Mouse (Mus musculus) mesoderm, embryonic 11.5 days (tissue): Measurements from ENCODE around the gene Cd79b.
A peak's percentile ranks its signal among the peaks of the same experiment; 100 is the strongest.

Experiments
- DNase-seq: peaks from one replicate; pipeline ENCODE4 v3.0.0-alpha.2; 2012; ENCODE audit warnings: low read depth, low spot score

The Cd79b gene

DNA sequence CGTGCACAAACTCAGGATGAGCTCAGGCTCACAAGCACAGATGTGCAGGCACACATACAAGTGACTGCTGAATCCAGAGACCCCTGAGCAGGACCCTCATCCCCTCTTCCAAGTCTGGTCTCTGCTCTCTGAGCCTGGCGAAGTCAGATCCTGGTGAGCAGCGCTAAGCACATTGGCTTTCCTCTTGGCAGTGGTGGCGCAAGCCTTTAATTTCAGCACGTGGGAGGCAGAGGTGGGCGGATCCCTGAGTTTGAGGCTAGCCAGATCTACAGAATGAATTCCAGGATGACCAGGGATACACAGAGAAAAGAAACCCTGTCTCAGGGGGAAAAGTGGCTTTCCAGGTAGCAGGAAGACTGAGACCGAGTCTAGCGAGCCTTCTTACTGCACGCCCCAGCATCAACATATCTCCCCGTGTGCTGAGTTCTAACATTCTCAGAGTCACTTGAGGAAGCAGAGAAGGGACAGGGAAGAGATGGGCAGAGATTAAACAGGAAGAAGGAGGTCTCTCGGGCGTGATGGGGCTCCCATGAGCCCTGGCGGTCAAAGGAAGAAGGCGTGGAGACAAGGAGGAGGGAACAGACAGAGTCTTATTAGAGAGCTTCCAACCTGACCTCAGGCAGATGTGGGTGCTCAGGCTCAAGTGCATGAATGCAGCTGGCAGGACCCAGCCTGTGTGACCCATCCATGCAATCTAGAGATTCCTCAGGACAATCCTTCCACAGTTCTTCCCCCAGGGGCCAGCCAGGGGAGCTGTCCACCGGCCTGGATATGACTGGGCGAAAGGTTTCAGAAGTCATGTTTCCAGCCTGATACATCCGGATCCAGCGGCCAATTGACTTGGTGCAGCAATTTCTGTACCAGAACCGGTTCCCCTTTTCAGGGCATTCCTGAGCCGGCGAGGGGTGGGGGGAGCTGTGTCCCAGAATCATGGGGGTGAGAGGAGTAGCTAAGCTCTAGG is 4.1 kb upstream of the Cd79b start:
- DNase-seq: no peak

- DNase-seq: no peak
Observed at GRCm38 (mm10) chr11:106317801-106318200, 3.2 kb upstream of the Cd79b start.

DNA sequence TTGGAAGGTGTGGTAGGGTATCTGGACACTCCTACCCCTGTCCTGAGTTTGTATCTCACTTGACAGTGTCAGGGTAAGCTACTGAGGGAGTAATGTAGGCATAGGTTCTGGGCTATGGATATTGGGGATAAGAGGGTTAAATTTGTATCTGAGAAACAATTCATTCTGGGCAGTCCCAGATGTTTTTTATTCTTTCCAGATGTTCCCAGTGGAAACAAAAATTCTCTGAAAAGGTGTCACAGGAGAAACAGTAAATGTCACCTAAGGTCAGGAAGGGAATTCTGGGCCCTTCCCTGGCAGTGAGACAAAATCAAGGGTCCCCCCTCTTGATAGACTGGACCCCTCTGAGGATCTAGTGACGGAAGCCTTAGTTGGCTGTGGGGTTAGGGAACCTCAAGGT is 1.9 kb upstream of the Cd79b start:
- DNase-seq: peak; percentile 32

DNA sequence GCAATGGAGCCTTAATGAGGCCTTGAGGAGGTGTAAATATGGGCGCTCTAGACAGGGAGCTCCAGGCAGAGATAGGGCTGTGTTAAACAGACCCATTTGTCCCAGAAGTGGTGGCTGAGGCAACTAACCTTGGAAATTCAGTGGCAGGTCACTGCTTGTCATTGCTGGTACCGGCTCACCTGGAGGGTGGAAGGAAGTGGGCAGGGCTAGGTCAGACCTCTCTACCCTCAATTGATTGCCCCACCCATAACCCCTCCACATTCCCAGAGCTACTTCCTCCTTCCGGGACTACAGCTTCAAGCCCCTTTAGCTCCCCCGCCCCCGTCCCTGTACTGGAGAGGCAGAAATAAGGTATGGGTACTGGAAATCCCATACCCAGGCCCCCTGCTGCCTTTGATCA is 1.0 kb downstream of the Cd79b start:
- DNase-seq: no peak

GRCm38 (mm10) chr11:106310123-106310522 is 4.4 kb downstream of the Cd79b start:
- DNase-seq: no peak

GRCm38 (mm10) chr11:106308162-106308561 is 6.4 kb downstream of the Cd79b start:
- DNase-seq: no peak

- DNase-seq: no peak
Observed at GRCm38 (mm10) chr11:106307432-106307831, 7.1 kb downstream of the Cd79b start.

- DNase-seq: no peak
Observed at GRCm38 (mm10) chr11:106306758-106307157, 7.8 kb downstream of the Cd79b start.

GRCm38 (mm10) chr11:106306065-106306385 is 8.5 kb downstream of the Cd79b start:
- DNase-seq: no peak

- DNase-seq: no peak
Observed at GRCm38 (mm10) chr11:106305348-106306064, 9.1 kb downstream of the Cd79b start.

DNA sequence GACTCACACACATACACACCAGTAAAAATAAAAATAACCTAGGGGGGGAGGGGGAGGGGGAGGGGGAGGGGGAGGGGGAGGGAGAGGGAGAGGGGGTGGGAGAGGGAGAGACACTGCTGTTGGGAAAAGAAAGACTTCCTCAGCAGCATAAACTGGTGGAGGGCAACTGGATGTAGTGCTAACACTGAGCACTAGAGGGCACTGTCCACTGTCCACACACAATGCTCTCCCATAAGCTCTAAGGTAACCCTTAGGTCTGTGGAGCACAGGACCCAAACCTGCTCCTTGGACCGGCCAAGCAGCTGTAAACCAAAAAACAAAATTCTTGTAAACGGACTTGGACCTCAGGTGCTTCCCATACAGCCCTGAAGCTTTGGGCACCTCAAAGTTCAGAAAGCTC is 11.9 kb downstream of the Cd79b start:
- peak; percentile 82 for DNase-seq

GRCm38 (mm10) chr11:106301765-106302164 is 12.8 kb downstream of the Cd79b start, which contains the start of gene Gh:
Gene Gh (minus strand): TSS chr11:106301865.
- DNase-seq: no peak

- DNase-seq: no peak
Observed at GRCm38 (mm10) chr11:106291861-106292260, 22.7 kb downstream of the Cd79b start.

GRCm38 (mm10) chr11:106290376-106290775 is 24.2 kb downstream of the Cd79b start:
- no peak for DNase-seq

DNA sequence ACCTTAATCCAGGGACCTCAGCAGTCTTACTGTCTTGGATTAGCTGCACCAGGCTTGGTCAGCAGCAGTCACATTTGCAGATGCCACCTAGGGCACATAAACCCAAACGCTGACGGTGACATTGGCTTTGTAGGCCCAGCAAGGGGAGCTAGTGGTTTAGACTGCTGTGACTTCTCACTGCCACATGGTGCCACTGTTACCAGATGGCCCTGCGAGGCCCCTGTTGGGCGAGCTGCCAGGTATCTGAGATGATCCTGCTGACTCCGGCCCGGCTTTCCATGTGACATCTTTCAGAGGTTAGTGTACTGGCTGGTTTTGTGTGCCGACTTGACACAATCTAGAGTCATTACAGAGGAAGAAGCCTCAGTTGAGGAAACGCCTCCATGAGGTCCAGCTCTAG is 25.2 kb downstream of the Cd79b start:
- DNase-seq: no peak

GRCm38 (mm10) chr11:106286987-106287386 is 27.6 kb downstream of the Cd79b start:
- DNase-seq: no peak

- DNase-seq: no peak
Observed at GRCm38 (mm10) chr11:106286206-106286605, 28.4 kb downstream of the Cd79b start.

DNA sequence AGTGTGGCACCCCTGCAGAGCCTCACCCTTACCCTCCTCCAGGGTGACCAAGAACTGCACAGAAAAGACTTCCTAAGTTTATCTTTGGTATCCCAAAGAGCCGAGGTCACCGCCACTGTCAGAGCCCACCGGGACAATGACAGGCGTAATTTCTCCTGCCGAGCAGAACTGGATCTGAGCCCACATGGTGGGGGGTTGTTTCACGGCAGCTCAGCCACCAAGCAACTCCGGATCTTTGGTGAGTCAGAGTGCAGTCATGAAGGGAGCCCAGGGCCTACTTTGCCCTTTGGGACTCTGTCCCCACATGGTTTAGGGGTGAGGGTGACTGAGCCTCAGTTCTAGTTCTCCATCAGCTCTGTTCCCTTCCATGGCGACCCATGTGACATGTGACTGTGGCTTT is 30.4 kb downstream of the Cd79b start:
- no peak for DNase-seq

- no peak for DNase-seq
Observed at GRCm38 (mm10) chr11:106283371-106283770, 31.2 kb downstream of the Cd79b start.

DNA sequence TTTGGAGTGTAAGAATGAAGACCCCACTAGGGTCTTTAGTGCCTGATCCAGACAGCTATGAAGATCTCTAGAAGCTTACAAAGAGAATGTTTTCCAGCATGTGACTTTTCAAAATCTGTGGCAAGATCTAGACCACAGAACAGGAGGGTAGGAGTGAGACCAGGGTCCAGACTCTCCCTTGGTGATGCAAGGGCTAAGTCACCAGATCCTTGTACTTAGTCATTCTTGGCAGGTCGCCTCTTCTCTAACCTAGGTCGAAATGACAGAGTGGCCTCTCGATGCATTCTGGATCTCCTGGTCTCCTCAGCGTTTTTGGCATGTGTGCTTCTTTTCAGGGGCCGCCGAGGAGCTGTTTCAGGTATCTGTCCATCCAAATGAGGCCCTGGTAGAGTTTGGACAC is 32.1 kb downstream of the Cd79b start:
- DNase-seq: no peak

- peak; percentile 96 for DNase-seq
Observed at GRCm38 (mm10) chr11:106276454-106276853, 38.1 kb downstream of the Cd79b start, which contains the start of gene Tcam1. Gene Tcam1 (plus strand): TSS chr11:106276672.

DNA sequence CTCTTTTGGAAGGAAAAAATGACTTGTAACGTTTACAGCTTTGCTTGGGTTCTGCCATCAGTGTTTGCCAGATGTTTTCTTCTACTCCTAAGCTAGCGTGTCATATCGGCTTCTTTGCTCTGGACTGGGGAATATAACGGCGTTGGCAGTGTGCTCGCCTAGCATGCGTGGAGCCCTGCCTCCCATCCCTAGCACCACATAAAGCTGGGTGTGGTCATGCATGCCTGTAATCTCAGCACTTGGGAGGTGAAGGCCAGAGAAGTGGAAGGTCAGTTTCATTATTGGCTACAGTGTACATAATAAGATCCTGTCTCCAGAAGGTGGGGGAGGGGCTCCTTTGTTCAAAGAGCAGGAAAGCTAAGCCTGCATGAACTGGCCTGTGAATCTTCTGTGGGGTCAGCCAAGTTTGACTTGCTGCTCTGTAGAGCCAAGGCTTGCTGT is 39.6 kb downstream of the Cd79b start:
- DNase-seq: peak; percentile 4

- DNase-seq: no peak
Observed at GRCm38 (mm10) chr11:106274374-106274773, 40.2 kb downstream of the Cd79b start.
